Mouse (Mus musculus): ENCODE data around the gene Adat2.

Gene Adat2

DNA sequence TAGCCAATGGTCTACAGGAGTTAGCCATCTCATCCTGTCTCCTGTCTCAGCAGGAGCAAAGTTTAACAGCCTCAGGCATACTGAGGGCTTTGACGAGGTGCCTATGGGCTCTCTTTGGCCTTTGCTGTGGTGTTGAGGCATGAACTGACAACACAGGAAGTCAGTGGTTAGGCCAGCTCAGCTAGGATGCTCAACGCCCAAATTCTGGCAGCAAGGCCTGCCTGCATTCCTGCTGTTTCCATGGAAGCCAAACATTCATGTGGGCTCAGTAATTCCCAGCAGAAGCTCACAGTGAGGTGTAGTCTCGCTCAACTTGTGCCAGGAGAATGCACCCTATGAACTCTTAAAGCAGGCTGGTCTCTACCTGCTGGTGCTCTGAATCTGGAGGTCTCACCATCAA is 43.4 kb downstream of the Adat2 start:
- DNase-seq (ENCODE audit: low read depth, low spot score) = peak; percentile 1

DNA sequence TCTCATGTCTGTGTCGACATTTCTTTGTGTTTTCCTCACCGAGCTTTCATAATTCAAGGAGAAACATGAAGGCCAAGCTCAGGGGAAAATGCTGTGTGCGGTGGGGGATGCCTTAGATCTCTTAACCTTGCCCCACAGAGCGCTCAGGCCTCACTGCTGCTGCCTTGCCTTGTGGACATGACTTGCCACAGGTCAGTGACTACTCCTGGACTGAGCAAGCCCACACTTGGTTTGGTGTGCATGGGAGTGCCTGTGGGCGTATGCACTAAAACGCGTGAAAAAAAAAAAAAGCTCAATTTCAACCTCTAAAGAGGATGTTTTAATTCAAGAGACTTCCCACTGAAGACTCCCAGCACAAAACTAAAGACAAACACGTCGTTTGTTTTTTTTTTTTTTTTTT is 44.2 kb downstream of the Adat2 start:
- no peak for DNase-seq (ENCODE audit: low read depth, low spot score)

DNA sequence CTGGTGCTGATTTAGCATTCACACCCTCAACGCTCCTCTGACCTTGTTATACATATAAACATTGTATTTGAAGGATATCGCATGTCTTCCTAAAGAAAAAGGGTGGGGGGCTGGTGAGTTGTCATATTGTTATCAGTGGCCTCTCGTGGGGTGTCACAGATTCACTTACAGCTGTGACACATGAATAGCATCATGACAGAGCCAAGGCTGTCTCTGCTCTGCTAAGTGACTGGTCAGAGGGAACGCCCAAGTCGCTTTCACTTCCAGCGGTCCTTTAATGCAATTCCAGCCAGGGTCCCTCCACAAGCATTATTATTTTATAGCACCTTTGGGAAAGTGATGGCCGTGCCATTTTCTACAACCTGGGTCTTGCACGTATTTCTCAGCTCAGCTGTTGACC is 44.8 kb downstream of the Adat2 start:
- no peak for DNase-seq (ENCODE audit: low read depth, low spot score)

GRCm38 (mm10) chr10:13600926-13601325 is 48.2 kb downstream of the Adat2 start:
- no peak for DNase-seq (ENCODE audit: low read depth, low spot score)

All from CD4-positive, CD25-positive, alpha-beta regulatory T cell, adult 2 months (primary cell).